Mouse (Mus musculus): ENCODE data around the gene Slc25a41.

Slc25a41 gene

DNA sequence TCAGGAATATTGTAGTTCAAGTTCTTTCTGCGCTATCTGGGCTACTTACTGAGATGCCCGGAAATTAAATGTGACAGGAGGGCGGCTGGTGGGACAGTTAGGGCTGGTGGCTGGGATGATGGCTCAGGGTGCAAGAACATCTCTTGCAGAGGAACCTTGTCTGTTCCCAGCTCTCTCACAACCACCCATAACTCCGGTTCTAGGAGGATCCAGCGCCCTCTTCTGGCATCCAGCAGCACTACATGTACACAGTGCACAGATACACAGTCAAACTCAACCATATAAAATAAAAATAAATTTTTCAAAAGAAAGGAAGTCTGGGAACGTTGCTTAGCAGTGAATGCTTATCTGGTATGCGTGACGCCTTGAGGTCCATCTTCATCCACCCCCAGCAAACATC, 2.5 kb downstream of the Slc25a41 start:
- no peak for DNase-seq

DNA sequence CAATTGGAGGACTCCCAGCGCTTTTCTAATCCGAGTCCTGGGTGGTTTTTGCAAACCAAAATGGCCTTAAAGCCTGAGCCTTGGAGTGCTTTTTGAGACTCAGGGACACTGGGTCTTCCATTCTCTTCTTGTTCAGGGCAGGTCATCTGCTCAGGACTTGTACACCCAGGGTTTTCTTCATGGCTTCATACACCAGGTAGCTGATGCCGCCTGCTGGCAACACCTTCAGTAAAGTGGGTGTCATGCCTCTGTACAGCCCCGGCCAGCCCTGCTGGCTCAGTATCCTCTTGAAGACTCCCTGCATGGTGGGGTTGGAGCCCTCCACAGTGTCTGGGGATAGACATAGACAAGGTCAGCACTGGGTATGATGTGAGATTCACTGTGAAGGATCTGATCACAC, 8.6 kb downstream of the Slc25a41 start:
- peak in 1 of 2 experiments; percentile 17 for DNase-seq

DNA sequence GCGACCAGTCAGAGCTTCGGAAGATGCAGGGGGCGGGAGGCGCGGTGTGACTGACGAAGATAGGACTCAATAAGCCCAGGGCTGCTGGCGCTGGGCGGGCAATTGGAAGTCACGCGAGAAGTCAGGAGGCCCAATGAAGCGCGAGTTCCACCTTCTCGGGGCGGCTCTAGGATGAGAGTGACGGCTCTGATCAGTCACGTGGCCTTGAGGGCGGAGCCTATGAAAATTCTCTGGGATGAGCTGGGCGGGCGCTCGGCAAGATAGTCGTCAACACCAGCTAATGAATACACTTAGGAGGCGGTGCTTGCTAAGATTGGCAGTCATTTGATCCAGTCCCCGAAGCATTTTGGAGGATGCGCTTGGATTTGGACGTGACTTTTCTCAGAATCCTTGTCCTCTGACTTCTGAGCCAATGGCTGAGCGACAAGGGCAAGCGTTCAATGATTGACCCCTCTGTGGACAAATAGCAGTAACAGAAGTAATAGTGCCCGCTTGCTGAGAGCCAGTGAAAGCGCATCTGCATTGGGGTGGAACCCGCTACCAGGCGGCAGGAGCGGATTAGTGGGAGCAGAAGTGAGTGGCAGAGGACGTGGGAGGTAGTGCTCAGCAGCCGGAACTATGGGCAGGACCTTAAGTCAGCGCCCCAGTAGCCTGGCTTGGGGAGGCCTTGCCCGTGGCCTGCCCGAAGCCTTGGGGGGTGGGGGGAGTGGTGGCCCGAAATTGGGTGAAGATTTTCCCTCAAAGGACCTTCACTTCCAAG, 9.6 kb downstream of the Slc25a41 start:
- DNase-seq, result peak; percentile 100

GRCm38 (mm10) chr17:57030931-57031660, 10.4 kb downstream of the Slc25a41 start, which contains the start of gene Khsrp:
Gene Khsrp, minus strand, starts transcription at chr17:57031522.
- peak; percentile 46 to 58 for DNase-seq

DNA sequence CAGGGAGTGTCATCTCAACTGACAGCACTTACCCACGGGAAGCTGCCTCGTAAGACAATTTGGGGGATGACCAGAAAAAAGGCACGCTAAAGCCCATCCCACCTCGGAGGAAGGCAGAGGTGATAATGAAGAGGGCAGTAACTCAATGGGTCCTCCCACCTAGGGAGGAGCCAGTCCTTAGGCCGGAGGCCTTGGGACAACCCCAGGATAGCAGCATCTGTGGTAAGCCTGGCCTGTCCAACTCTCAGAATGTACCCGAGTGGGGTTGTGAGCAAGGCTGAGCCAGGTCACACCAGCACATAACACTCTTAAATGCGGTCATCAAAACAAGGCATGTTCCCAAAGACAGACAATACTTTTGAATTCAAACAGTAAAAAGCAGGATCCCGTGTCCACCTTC, 11.8 kb downstream of the Slc25a41 start:
- no peak for DNase-seq

GRCm38 (mm10) chr17:57027471-57027870, 14.0 kb downstream of the Slc25a41 start:
- no peak for DNase-seq

DNA sequence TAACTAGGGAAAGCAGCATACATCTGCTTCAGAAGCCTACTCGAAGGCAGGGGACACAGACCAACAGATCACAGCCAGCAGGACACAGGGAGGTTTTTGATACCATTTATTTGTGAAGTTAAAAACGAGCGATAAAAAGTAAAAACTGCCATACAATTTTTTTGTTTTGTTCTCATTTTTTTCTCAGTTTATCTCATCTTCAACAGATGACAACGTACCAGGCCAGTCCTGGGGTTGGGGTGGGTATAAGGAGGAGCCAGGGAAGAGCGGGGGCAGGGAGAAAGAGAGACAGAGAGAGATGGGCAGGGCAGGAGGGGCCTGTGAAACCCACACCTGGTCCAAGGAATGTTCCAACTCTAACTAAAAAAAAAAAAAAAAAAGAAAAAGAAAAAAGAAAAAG, 20.5 kb downstream of the Slc25a41 start:
- DNase-seq, result no peak

- no peak for DNase-seq
Measured at GRCm38 (mm10) chr17:57019693-57020092, 21.8 kb downstream of the Slc25a41 start.

DNA sequence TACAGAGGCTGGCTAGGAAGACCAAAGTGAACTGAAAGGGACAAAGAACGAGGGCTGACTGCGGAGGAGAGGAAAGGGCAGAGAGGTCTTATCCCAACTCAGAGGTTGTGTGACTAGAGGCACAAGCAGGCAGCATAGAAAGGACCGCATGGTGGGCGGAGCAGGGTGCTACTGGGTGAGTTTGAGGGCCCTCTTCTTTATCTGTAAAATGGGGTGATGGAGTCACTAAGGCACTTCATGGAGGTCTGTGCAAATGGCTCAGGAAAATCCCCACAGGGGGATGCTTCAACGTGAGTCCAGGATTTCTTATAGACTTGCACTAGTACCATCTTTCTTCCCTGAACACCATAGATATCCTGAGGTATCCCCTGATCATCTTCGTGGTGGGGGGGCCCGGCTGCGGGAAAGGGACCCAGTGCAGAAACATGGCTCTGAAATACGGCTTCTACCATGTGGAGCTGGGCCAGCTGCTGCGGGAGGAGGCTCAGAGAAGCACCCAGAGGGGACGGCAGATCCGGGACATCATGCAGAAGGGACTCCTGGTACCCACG, 29.1 kb downstream of the Slc25a41 start:
- DNase-seq, result no peak

DNA sequence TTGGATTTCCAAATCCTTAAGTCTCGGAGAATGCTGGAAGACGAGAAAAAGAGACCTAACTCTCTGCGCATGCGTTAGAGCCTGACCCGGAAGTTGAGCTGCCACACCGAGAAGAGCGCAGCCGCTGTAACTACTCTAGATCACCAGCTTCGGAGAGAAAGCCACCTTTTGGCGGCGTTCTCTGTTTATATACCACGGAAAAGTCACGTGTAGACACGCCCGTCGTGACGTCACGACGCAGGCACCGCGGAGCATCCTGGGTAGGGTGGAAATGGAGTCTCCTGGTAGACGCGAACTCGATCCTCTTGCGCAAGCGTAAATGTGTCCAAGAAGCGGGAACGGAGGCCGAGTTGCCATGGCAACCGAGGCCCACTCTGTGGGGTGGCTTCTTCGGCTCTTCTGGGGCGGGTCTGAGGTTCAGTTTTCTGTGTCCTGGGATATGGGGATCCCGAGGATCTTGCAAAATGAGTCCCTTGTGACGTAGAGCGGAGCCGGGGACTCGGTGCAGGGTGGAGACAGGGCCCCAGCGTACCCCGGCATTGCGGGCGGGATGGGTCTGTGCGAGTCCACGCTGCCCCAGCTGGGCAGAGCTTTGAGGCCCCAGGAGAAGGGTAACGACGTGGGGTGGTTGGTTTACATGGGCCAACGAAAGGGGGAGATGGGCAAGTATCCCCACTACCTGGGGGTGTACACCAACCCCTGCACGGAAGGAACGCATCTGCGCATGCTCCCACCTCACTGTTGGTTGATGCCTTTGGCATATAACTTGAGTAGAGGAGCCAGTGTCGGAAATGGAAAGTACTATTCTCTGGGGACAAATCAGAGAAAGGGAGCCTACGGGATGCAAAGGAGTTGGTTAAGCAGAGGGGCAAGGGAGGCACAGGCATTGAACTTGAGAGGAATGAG, 30.0 kb downstream of the Slc25a41 start, which contains the start of the genes Gtf2f1 and Gm17949:
TSS of gene Gtf2f1 (minus strand) at position 53 of the 906 bp plus-strand sequence.
TSS of gene Gm17949 (plus strand) at position 234 of the 906 bp plus-strand sequence.
- DNase-seq, result peak; percentile 85 to 93

GRCm38 (mm10) chr17:57010911-57011235, 30.6 kb downstream of the Slc25a41 start:
- DNase-seq, result no peak

GRCm38 (mm10) chr17:57007137-57007905, 34.1 kb downstream of the Slc25a41 start:
- DNase-seq, result no peak

DNA sequence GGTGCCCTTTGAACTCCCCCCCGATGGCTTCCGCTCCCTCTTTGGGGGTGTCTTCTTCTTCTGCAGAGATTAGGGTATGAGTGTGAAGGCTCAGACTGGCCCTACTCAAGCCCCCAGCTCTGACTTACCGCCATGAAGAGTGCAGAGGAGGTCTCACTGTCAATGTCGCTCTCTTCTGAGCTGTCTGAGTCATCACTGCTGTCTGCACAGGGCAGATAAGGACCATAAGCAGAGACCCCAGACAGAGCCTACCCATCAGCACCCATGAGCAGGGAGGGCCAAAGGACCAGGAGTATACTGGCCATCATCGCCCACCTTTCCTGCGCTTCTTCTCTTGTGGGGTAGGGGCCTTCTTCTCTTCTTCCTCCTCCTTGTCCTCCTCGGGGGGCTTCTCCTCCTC, 37.5 kb downstream of the Slc25a41 start:
- DNase-seq, result no peak

GRCm38 (mm10) chr17:57001228-57001627, 40.2 kb downstream of the Slc25a41 start:
- DNase-seq, result no peak

GRCm38 (mm10) chr17:56999968-57000609, 41.4 kb downstream of the Slc25a41 start, which contains the start of gene Pspn:
Gene Pspn, minus strand, starts transcription at chr17:57000018.
- DNase-seq, result no peak

GRCm38 (mm10) chr17:56999414-56999813, 42.0 kb downstream of the Slc25a41 start:
- DNase-seq, result no peak

- peak; percentile 94 to 97 for DNase-seq
Measured at GRCm38 (mm10) chr17:56997029-56997667, 44.3 kb downstream of the Slc25a41 start, which contains the start of gene Alkbh7. Gene Alkbh7, plus strand, starts transcription at chr17:56997339.

DNA sequence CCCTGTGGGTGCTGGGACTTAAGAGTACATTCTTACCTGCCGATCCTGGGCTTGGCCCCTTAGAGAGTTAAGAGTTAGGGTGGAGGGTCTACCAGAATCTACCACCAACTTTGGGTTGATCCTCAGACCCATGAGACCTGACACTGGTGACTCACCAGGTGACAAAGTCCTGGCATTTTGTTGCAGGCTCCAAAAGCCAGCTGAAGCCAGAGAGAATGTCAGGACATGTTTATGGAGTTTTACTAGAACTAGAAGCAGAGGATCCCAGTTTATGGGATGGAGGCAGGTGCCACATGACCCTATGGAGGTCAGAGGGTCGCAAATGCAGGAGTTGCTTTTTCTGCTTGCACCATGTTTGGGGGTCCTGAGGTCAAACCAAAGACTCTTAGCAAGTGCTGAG, 44.9 kb downstream of the Slc25a41 start:
- no peak for DNase-seq

GRCm38 (mm10) chr17:56995046-56995445, 46.4 kb downstream of the Slc25a41 start:
- DNase-seq, result no peak

GRCm38 (mm10) chr17:56990966-56991365, 50.5 kb downstream of the Slc25a41 start:
- no peak for DNase-seq
